Mouse (Mus musculus) lung, embryonic 14.5 days (tissue): ENCODE data around the gene Farp2. TPM values are rescaled to one million over a fixed set of nuclear protein-coding genes. Genes with fewer than 3 reads are reported as not detected.

Source experiments
- ATAC-seq: fragments of 200-750 bp; cut with Nextera tagmentation; 2 replicates; pipeline ENCODE4 v1.8.0; 2017; ENCODE audit warnings: mild to moderate bottlenecking, moderate TSS enrichment, moderate library complexity; ENCODE audit not compliant: insufficient read depth
- DNase-seq: peaks from one replicate; pipeline ENCODE4 v3.0.0-alpha.2; 2015
- H3K27ac ChIP-seq: fragments of 300-500 bp; sonication (generic); 2 replicates; pipeline ENCODE4 v1.5.1; 2014; ENCODE audit warnings: low read depth, mild to moderate bottlenecking, moderate library complexity
- H3K27me3 ChIP-seq: fragments of 300-500 bp; sonication (generic); 2 replicates; pipeline ENCODE4 v1.6.1; 2014; ENCODE audit warnings: low read length, control low read depth; ENCODE audit not compliant: insufficient read depth
- H3K36me3 ChIP-seq: fragments of 300-500 bp; sonication (generic); 2 replicates; pipeline ENCODE4 v1.6.1; 2014; ENCODE audit warnings: control low read depth; ENCODE audit not compliant: insufficient read depth
- H3K4me1 ChIP-seq: fragments of 300-500 bp; sonication (generic); 2 replicates; pipeline ENCODE4 v1.6.1; 2014; ENCODE audit warnings: antibody characterized with exemption, control low read depth; ENCODE audit not compliant: insufficient read depth
- H3K4me2 ChIP-seq: fragments of 300-500 bp; sonication (generic); 2 replicates; pipeline ENCODE4 v1.6.1; 2014; ENCODE audit warnings: mild to moderate bottlenecking
- H3K4me3 ChIP-seq: fragments of 300-500 bp; sonication (generic); 2 replicates; pipeline ENCODE4 v1.5.1; 2014; ENCODE audit warnings: low read depth, low read length
- H3K9ac ChIP-seq: fragments of 300-500 bp; sonication (generic); 2 replicates; pipeline ENCODE4 v1.6.1; 2014
- H3K9me3 ChIP-seq: fragments of 300-500 bp; sonication (generic); 2 replicates; pipeline ENCODE4 v1.6.1; 2016; ENCODE audit warnings: low read depth, low read length, control low read depth
- CTCF ChIP-seq: IDR thresholded peaks from 2 replicates; pipeline ENCODE4 v1.5.1; 2016; ENCODE audit warnings: antibody characterized with exemption, low read depth
- WGBS: fragments of 180-500 bp; shearing (Covaris S2); extraction: QIAGEN DNeasy Blood & Tissue Kit; methylation state at CpG from one replicate; pipeline ENCODE4 v1.1.7; 2014; 5-methylcytosine and 5-hydroxymethylcytosine counted together
- polyA plus RNA-seq: library from polyadenylated mRNA; unstranded; fragments of >200 nt; fragmentation: Nextera tagmentation; extraction: Ambion mirVana; gene quantifications from 2 replicates; pipeline ENCODE4 v1.2.1, GENCODE M21; 2014

Farp2 gene
- 6.8 TPM in 2 replicates for polyA plus RNA-seq

DNA sequence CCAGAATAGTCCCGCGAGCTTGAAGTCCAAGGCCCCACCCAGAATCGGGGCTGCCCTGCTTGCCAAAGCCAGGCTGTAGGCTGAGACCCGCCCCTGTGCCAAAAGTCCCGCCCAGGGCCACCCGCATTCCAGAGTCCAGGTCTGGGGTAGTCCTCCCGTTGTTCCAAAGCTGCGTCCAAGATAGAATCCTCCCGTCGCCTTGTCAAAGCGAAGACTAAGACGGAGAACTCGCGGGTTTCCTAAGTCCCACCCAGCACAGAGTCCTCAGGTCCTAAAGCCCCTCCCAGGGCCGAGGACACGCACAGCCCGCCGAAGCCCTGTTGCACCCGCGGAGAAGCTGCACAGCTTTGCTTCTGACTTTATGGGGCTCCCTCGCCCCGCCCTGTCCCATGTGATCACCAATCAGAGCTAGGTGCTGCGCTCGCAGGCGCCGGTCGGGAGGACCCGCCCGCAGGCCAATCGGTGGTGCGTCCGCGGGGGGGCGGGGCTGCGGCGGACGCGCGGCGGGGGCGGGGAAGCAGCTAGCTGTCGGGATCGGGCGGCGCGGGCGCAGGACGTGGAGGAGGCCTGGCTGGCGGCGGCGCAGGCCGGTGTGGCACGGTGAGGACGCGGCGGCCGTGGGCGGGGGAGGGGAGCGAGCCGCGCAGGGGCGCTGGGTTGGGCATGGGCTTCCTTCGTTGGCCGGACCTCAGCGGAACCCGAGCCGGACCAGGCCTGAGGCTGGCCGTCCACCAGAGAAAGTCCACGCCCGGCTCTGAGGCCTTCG lies at the start of gene Farp2:
Gene Farp2, plus strand, starts transcription at position 495 of the 766 bp plus-strand sequence.
- TF ChIP-seq CTCF: no peak
- peaks cover 25% of the 10 kb centered on the region for H3K36me3 ChIP-seq
- peak; percentile 97 for DNase-seq
- under 1% methylated on average over 63 of the region's 71 CpGs for WGBS
- peak within 1 kb of the TSS; percentile 68 for H3K9ac ChIP-seq
- ATAC-seq: peak; percentile 99
- peak within 1 kb of the TSS; percentile 67 for H3K4me2 ChIP-seq
- peak within 1 kb of the TSS; percentile 63 for H3K4me3 ChIP-seq
- H3K27ac ChIP-seq: peak within 1 kb of the TSS; percentile 79
- H3K9me3 ChIP-seq: no peaks in the 10 kb centered on the region
- H3K27me3 ChIP-seq: no peaks in the 10 kb centered on the region
- H3K4me1 ChIP-seq: 0 out of 2 replicates have a peak, but pooled peaks cover 2% of the 10 kb centered on the region

- no peaks in the 10 kb centered on the region for H3K36me3 ChIP-seq
- H3K9ac ChIP-seq: no peak overlapping the region
- ATAC-seq (no peak), DNase-seq (no peak)
- no peak overlapping the region for H3K4me2 ChIP-seq
- no peaks in the 10 kb centered on the region for H3K27me3 ChIP-seq
- no peak overlapping the region for H3K27ac ChIP-seq
- no peaks in the 10 kb centered on the region for H3K9me3 ChIP-seq
- TF ChIP-seq CTCF: no peak
- H3K4me3 ChIP-seq: no peak overlapping the region
- no peaks in the 10 kb centered on the region for H3K4me1 ChIP-seq
Observed at GRCm38 (mm10) chr1:93465066-93465465, 46.8 kb upstream of the Farp2 start.

DNA sequence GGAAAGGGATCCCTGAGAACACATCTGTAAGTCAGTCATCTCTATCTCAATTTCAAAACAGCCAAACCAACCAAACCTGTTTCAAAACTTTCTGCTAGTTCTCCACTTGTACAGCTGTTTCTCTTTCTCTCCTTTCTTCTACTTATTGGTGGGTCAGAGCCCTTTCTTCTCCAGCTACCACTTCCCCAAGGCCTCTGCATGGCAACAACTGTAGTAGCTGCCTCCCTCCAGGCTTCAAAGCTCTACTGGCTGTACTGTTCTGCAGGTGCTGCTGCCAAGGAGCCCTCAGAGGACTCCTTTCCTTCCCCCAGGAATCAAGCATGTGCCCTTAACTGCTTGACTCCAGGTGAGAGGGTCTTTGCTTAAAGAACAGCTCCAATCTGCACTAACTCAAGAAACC lies 46.1 kb upstream of the Farp2 start:
- no peaks in the 10 kb centered on the region for H3K4me1 ChIP-seq
- ATAC-seq (no peak), DNase-seq (no peak)
- H3K9me3 ChIP-seq: no peaks in the 10 kb centered on the region
- no peak overlapping the region for H3K4me2 ChIP-seq
- no peak overlapping the region for H3K4me3 ChIP-seq
- no peak overlapping the region for H3K27ac ChIP-seq
- H3K36me3 ChIP-seq: no peaks in the 10 kb centered on the region
- H3K27me3 ChIP-seq: no peaks in the 10 kb centered on the region
- no peak for TF ChIP-seq CTCF
- H3K9ac ChIP-seq: no peak overlapping the region

DNA sequence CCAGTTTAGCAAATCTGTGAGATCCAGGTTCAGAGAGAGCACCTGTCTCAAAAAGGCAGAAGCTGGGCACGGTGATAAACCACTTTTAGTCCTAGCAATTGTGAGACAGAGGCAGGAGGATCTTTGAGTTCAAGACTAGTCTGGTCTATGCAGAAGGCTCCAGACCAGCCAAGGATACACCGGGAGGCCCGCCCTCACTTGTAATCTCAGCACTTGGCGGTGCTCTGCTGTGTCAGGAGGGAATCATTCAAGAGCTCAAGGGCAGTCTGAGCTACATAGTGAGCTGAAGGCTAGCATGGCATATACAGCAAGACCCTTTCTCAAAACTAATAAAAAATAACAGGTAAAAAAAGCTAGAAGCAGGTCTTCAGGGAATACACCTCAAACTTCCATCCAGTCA lies 43.3 kb upstream of the Farp2 start:
- H3K4me3 ChIP-seq: no peak overlapping the region
- no peaks in the 10 kb centered on the region for H3K4me1 ChIP-seq
- ATAC-seq (no peak), DNase-seq (no peak)
- no peaks in the 10 kb centered on the region for H3K9me3 ChIP-seq
- H3K4me2 ChIP-seq: no peak overlapping the region
- H3K27ac ChIP-seq: no peak overlapping the region
- 88% methylated on average over 4 of the region's 4 CpGs for WGBS
- no peaks in the 10 kb centered on the region for H3K36me3 ChIP-seq
- H3K27me3 ChIP-seq: no peaks in the 10 kb centered on the region
- H3K9ac ChIP-seq: no peak overlapping the region
- TF ChIP-seq CTCF: no peak

- 89% methylated on average over 3 of the region's 3 CpGs for whole genome bisulfite sequencing
- H3K36me3 ChIP-seq: no peaks in the 10 kb centered on the region
Observed at GRCm38 (mm10) chr1:93475694-93476093, 36.2 kb upstream of the Farp2 start.

DNA sequence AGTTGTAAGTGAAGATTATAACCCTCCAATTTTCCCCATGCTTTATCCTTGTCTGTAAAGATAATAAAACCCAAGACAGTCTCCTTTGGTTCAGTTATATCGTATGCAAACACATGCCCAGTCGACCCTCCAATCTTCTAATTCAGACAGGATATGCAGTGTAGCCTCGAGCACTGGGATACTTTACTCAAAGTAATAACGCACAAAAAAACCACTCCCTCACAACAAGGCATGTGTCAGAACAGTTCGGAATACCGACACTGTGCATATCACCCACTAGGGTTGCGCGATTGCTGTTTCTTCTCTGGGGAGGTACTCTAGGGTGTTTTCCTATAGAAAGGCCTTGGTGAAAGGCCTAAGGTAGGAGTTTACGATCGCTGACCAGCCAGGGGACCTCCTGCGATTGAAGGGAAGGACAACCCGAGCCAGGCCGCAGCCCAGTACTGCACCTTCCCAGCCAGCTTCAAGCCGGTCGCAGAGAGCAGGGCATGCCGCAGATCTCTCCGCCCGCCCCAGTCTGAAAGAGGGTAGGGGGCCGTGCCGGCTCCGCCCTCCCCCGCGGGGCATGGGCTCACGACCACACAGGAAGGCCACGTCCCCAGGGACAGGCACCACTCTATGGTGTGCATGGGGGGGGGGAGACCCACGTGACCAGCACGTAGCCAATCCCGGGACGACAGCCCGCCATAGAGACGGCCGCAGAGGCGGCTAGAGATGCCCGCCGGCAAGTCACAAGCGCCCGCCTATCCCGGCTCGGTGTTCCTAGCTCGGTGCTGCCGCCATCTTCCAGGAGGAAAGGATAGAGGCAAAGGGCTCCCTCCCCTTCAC lies 33.9 kb upstream of the Farp2 start:
- DNase-seq (peak; percentile 97), ATAC-seq (peak; percentile 98)
- Histone ChIP-seq H3K36me3 (no peaks in the 10 kb centered on the region), H3K9me3 (no peaks in the 10 kb centered on the region), H3K9ac (peak overlapping the region; percentile 70), H3K27me3 (no peaks in the 10 kb centered on the region), H3K27ac (peak overlapping the region; percentile 88), H3K4me2 (peak overlapping the region; percentile 59), H3K4me1 (peaks cover 5% of the 10 kb centered on the region), H3K4me3 (peak overlapping the region; percentile 81)
- WGBS: under 1% methylated on average over 39 of the region's 41 CpGs
- TF ChIP-seq CTCF: peak; percentile 47

More at GRCm38 (mm10) chr1:93475694-93476093, 36.2 kb upstream of the Farp2 start:
- Histone ChIP-seq H3K4me3 (no peak overlapping the region), H3K4me2 (no peak overlapping the region), H3K9me3 (no peaks in the 10 kb centered on the region), H3K4me1 (peaks cover 5% of the 10 kb centered on the region), H3K9ac (no peak overlapping the region), H3K27ac (no peak overlapping the region), H3K27me3 (no peaks in the 10 kb centered on the region)
- no peak for ATAC-seq
- TF ChIP-seq CTCF: no peak
- no peak for DNase-seq
